Mouse (Mus musculus) liver (tissue): ENCODE data around the gene Fam186b.
A peak's percentile ranks its signal among the peaks of the same experiment; 100 is the strongest.
"Not testable (repeated sequence)": the region's sequence is repeated elsewhere in the genome, so short reads cannot be mapped to it uniquely, and the experiment has no call there.

ENCODE experiments used
- DNase-seq: peaks from one replicate; pipeline ENCODE4 v3.0.0-alpha.2; 2020; ENCODE audit warnings: mixed read lengths

Fam186b gene

GRCm38 (mm10) chr15:99255241-99255749, 40.4 kb downstream of the Fam186b start:
- no peak for DNase-seq

GRCm38 (mm10) chr15:99254477-99255005, 41.1 kb downstream of the Fam186b start:
- DNase-seq: no peak

GRCm38 (mm10) chr15:99253772-99254171, 41.9 kb downstream of the Fam186b start:
- no peak for DNase-seq

GRCm38 (mm10) chr15:99253175-99253479, 42.6 kb downstream of the Fam186b start:
- DNase-seq: not testable (repeated sequence)

- no peak for DNase-seq
These were observed 43.1 kb downstream of the Fam186b start for GRCm38 (mm10) chr15:99252381-99253174.

GRCm38 (mm10) chr15:99251626-99252380, 43.9 kb downstream of the Fam186b start, which contains the start of gene Mcrs1:
TSS of gene Mcrs1 (minus strand) at chr15:99251961.
- peak; percentile 95 for DNase-seq

GRCm38 (mm10) chr15:99251111-99251510, 44.6 kb downstream of the Fam186b start:
- DNase-seq: peak; percentile 36

- DNase-seq: no peak
These were observed 45.8 kb downstream of the Fam186b start for GRCm38 (mm10) chr15:99249938-99250337.

- DNase-seq: no peak
These were observed 46.7 kb downstream of the Fam186b start for GRCm38 (mm10) chr15:99248972-99249371.

GRCm38 (mm10) chr15:99246736-99247135, 49.0 kb downstream of the Fam186b start:
- not testable (repeated sequence) for DNase-seq

- no peak for DNase-seq
These were observed 53.6 kb downstream of the Fam186b start for GRCm38 (mm10) chr15:99242045-99242444.

GRCm38 (mm10) chr15:99241249-99241648, 54.4 kb downstream of the Fam186b start:
- no peak for DNase-seq

GRCm38 (mm10) chr15:99240129-99240528, 55.6 kb downstream of the Fam186b start:
- no peak for DNase-seq

GRCm38 (mm10) chr15:99238006-99238405, 57.7 kb downstream of the Fam186b start:
- DNase-seq: no peak

GRCm38 (mm10) chr15:99234326-99235010, 61.2 kb downstream of the Fam186b start:
- DNase-seq: no peak

- no peak for DNase-seq
These were observed 62.0 kb downstream of the Fam186b start for GRCm38 (mm10) chr15:99233719-99234118.

GRCm38 (mm10) chr15:99231998-99232397, 63.7 kb downstream of the Fam186b start:
- DNase-seq: no peak

GRCm38 (mm10) chr15:99226090-99226489, 69.6 kb downstream of the Fam186b start:
- no peak for DNase-seq

GRCm38 (mm10) chr15:99225081-99225810, 70.4 kb downstream of the Fam186b start:
- DNase-seq: no peak

- peak; percentile 53 for DNase-seq
These were observed 71.3 kb downstream of the Fam186b start, which contains the start of gene Kcnh3 for GRCm38 (mm10) chr15:99224208-99224911. TSS of gene Kcnh3 (plus strand) at chr15:99224861.

GRCm38 (mm10) chr15:99223585-99224207, 72.0 kb downstream of the Fam186b start:
- peak; percentile 43 for DNase-seq
